Mouse (Mus musculus): ENCODE measurements around the gene Tpm1. TPM values are rescaled to one million over a fixed set of nuclear protein-coding genes. Genes with fewer than 3 reads are reported as not detected.
A peak's percentile ranks its signal among the peaks of the same experiment; 100 is the strongest.

Tpm1 gene
- polyA plus RNA-seq, 1 experiment from 2014 or later = 818 TPM

- Histone ChIP-seq H3K9me3 (no peaks in the 10 kb centered on the region), H3K4me3 (no peak overlapping the region), H3K4me2 (no peak overlapping the region), H3K27me3 (no peaks in the 10 kb centered on the region), H3K36me3 (no peaks in the 10 kb centered on the region), H3K9ac (no peak overlapping the region), H3K4me1 (peaks cover 15% of the 10 kb centered on the region), H3K27ac (peak overlapping the region; percentile 85)
- ATAC-seq (ENCODE audit: insufficient number of reproducible peaks, insufficient read depth, low FRiP score, low TSS enrichment, low read depth) = 0 out of 2 replicates have a peak, but pooled peaks have one; percentile 26
- WGBS = 16% methylated on average over 7 of the region's 7 CpGs
These were observed 22.4 kb upstream of the Tpm1 start for GRCm38 (mm10) chr9:67071596-67071995.

- Histone ChIP-seq H3K4me2 (no peak overlapping the region), H3K27me3 (no peaks in the 10 kb centered on the region), H3K36me3 (no peaks in the 10 kb centered on the region), H3K27ac (peak overlapping the region; percentile 85), H3K9ac (no peak overlapping the region), H3K4me1 (peaks cover 15% of the 10 kb centered on the region), H3K4me3 (no peak overlapping the region), H3K9me3 (no peaks in the 10 kb centered on the region)
- 0 out of 2 replicates have a peak, but pooled peaks have one; percentile 56 for ATAC-seq (ENCODE audit: insufficient number of reproducible peaks, insufficient read depth, low FRiP score, low TSS enrichment, low read depth)
- WGBS = 32% methylated on average over 6 of the region's 6 CpGs
These were observed 21.9 kb upstream of the Tpm1 start for GRCm38 (mm10) chr9:67071103-67071502.

DNA sequence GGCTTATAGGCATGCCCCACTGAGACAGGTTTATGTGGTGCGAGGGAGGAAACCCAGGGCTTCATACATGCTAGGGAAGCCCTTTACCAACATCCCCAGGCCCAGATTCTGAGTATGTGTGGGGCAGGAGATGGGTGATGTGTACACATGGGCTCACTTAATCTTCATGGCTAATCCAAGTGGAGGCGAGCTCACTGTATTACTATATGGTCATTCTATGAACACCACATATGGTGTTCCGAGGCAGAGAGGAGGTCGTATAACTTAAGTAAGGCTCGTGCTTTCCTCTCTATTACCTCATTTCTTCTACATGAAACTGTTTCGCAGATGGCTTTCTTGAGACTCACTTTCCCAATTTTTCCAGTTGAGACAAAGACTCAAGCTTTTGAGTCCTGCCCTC, 17.4 kb upstream of the Tpm1 start:
- Histone ChIP-seq H3K4me1 (peaks cover 8% of the 10 kb centered on the region), H3K4me2 (no peak overlapping the region), H3K36me3 (no peaks in the 10 kb centered on the region), H3K27ac (no peak overlapping the region), H3K9me3 (no peaks in the 10 kb centered on the region), H3K9ac (no peak overlapping the region), H3K4me3 (no peak overlapping the region), H3K27me3 (no peaks in the 10 kb centered on the region)
- ATAC-seq (ENCODE audit: insufficient number of reproducible peaks, insufficient read depth, low FRiP score, low TSS enrichment, low read depth) = no peak
- 82% methylated on average over 6 of the region's 6 CpGs for WGBS

GRCm38 (mm10) chr9:67059714-67060113, 10.5 kb upstream of the Tpm1 start:
- WGBS = 78% methylated on average over 12 of the region's 12 CpGs
- H3K4me1 ChIP-seq = peaks cover 6% of the 10 kb centered on the region; the same call in 1 of the 2 replicates
- no peak overlapping the region for H3K4me2 ChIP-seq
- no peaks in the 10 kb centered on the region for H3K27me3 ChIP-seq
- no peaks in the 10 kb centered on the region for H3K36me3 ChIP-seq
- no peak overlapping the region for H3K27ac ChIP-seq
- H3K9me3 ChIP-seq = no peaks in the 10 kb centered on the region
- H3K4me3 ChIP-seq = no peak overlapping the region
- ATAC-seq (ENCODE audit: insufficient number of reproducible peaks, insufficient read depth, low FRiP score, low TSS enrichment, low read depth) = no peak
- no peak overlapping the region for H3K9ac ChIP-seq

- ATAC-seq (ENCODE audit: insufficient number of reproducible peaks, insufficient read depth, low FRiP score, low TSS enrichment, low read depth) = 0 out of 2 replicates have a peak, but pooled peaks have one; percentile 26
- 59% methylated on average over 6 of the region's 6 CpGs for WGBS
- no peaks in the 10 kb centered on the region for H3K9me3 ChIP-seq
These were observed 9.2 kb upstream of the Tpm1 start for GRCm38 (mm10) chr9:67058366-67058765.

DNA sequence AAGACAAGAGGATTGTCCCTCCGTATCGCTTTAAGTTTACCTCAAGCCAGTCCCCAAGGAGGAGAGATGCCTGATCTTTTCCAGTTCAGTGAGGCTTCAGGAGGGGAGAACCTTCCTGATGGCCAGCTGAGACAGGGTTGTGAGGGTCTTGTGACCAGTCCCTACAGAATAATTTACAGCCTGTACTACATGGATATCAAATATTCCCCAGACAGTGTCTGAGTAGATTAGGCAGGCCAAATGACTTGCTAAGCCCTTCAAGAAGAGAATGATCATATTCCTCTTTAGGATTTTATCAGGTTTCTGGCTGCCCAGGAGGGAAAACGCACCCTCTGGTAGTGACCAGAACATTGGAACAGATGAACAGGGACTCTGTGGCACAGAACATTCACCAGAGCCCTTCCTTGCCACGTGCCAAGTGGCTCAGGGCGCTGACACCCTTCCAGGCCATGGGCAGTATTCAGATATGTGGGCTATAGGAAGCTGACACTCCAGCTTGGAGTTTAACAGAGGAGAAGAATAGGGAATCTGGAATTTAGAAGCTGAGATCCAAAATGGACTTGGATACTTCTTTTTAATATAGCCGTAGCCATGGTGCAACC, 1.6 kb upstream of the Tpm1 start:
- Histone ChIP-seq H3K4me3 (no peak overlapping the region), H3K27me3 (0 out of 2 replicates have a peak, but pooled peaks cover 3% of the 10 kb centered on the region), H3K4me1 (peaks cover 39% of the 10 kb centered on the region), H3K36me3 (peaks cover 3% of the 10 kb centered on the region; the same call in 1 of the 2 replicates), H3K9ac (no peak overlapping the region), H3K27ac (peak overlapping the region; percentile 49), H3K4me2 (no peak overlapping the region), H3K9me3 (no peaks in the 10 kb centered on the region)
- no peak for ATAC-seq (ENCODE audit: insufficient number of reproducible peaks, insufficient read depth, low FRiP score, low TSS enrichment, low read depth)
- WGBS = 57% methylated on average over 6 of the region's 6 CpGs

More at GRCm38 (mm10) chr9:67058366-67058765, 9.2 kb upstream of the Tpm1 start:
- Histone ChIP-seq H3K9ac (no peak overlapping the region), H3K4me3 (no peak overlapping the region), H3K27ac (no peak overlapping the region), H3K36me3 (no peaks in the 10 kb centered on the region), H3K4me2 (no peak overlapping the region), H3K4me1 (peaks cover 6% of the 10 kb centered on the region; the same call in 1 of the 2 replicates), H3K27me3 (no peaks in the 10 kb centered on the region)

- peak overlapping the region; percentile 92 for H3K4me2 ChIP-seq
- peak overlapping the region; percentile 75 for H3K4me3 ChIP-seq
- peak overlapping the region; percentile 93 for H3K27ac ChIP-seq
- peak overlapping the region; percentile 95 for H3K9ac ChIP-seq
- peaks cover 3% of the 10 kb centered on the region; the same call in 1 of the 2 replicates for H3K36me3 ChIP-seq
- 0 out of 2 replicates have a peak, but pooled peaks cover 3% of the 10 kb centered on the region for H3K27me3 ChIP-seq
- ATAC-seq (ENCODE audit: insufficient number of reproducible peaks, insufficient read depth, low FRiP score, low TSS enrichment, low read depth) = no peak
- no peaks in the 10 kb centered on the region for H3K9me3 ChIP-seq
- WGBS = 13% methylated on average over 7 of the region's 7 CpGs
- peaks cover 44% of the 10 kb centered on the region for H3K4me1 ChIP-seq
These were observed 630 bp upstream of the Tpm1 start for GRCm38 (mm10) chr9:67049836-67050235.

- peaks cover 3% of the 10 kb centered on the region; the same call in 1 of the 2 replicates for H3K36me3 ChIP-seq
- peak overlapping the region; percentile 93 for H3K27ac ChIP-seq
- no peak for ATAC-seq (ENCODE audit: insufficient number of reproducible peaks, insufficient read depth, low FRiP score, low TSS enrichment, low read depth)
- peak overlapping the region; percentile 92 for H3K4me2 ChIP-seq
- H3K9me3 ChIP-seq = no peaks in the 10 kb centered on the region
- under 1% methylated on average over 26 of the region's 26 CpGs for WGBS
- H3K4me3 ChIP-seq = peak overlapping the region; percentile 75
- H3K27me3 ChIP-seq = 0 out of 2 replicates have a peak, but pooled peaks cover 3% of the 10 kb centered on the region
- peaks cover 52% of the 10 kb centered on the region for H3K4me1 ChIP-seq
- H3K9ac ChIP-seq = peak overlapping the region; percentile 95
These were observed 622 bp downstream of the Tpm1 start for GRCm38 (mm10) chr9:67048483-67049085.

DNA sequence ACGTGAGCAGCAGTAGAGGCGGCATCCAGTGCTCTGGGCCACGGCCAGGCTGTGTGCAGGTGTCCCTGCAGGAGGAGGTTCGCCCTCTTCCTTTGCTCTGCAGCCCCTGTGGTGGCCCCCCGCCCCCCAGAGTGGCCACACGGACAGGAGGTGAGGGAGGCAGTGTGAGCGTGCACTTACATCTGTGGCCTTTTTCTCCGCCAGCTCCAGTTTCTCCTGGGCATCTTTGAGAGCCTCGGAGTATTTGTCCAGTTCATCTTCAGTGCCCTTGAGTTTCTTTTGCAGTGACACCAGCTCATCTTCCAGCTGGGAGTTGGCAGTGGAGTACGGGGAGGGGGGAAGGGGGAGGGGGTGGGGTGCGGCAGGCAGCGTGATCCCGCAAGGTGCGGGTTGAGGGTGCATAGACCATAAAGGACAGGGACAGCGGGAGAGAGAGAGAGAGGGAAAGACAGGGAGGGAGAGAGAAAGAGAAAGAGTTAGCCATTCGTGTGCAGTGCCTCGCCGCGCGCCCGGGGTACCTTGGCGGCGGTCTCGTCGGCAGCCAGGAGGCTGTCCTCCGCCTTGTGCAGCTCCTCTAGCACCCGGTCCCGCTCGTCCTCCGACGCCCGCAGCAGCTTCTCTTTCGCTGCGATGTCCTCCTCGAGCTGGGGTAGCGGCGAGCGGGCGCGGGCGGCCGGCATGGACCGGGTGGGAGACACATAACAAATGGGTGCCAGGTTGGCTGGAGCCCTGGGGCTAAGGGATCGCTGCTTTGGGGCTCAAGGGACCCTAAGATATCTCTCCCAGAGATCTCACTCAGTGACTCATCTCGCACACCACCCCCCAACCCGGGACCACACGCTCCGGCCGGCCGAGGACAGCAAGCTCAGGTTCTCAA, 1.4 kb downstream of the Tpm1 start:
- Histone ChIP-seq H3K36me3 (peaks cover 3% of the 10 kb centered on the region; the same call in 1 of the 2 replicates), H3K4me3 (peak overlapping the region; percentile 75), H3K27me3 (0 out of 2 replicates have a peak, but pooled peaks cover 3% of the 10 kb centered on the region), H3K4me2 (peak overlapping the region; percentile 92), H3K4me1 (peaks cover 56% of the 10 kb centered on the region), H3K9me3 (no peaks in the 10 kb centered on the region), H3K27ac (peak overlapping the region; percentile 93), H3K9ac (peak overlapping the region; percentile 95)
- no peak for ATAC-seq (ENCODE audit: insufficient number of reproducible peaks, insufficient read depth, low FRiP score, low TSS enrichment, low read depth)
- 1% methylated on average over 50 of the region's 50 CpGs for WGBS

GRCm38 (mm10) chr9:67046881-67047605, 2.2 kb downstream of the Tpm1 start:
- 0 out of 2 replicates have a peak, but pooled peaks cover 3% of the 10 kb centered on the region for H3K27me3 ChIP-seq
- 5% methylated on average over 15 of the region's 15 CpGs for WGBS
- H3K4me2 ChIP-seq = peak overlapping the region; percentile 92
- peaks cover 3% of the 10 kb centered on the region; the same call in 1 of the 2 replicates for H3K36me3 ChIP-seq
- H3K9me3 ChIP-seq = no peaks in the 10 kb centered on the region
- H3K9ac ChIP-seq = peak overlapping the region; percentile 95
- peak overlapping the region; percentile 93 for H3K27ac ChIP-seq
- H3K4me3 ChIP-seq = peak overlapping the region; percentile 75
- no peak for ATAC-seq (ENCODE audit: insufficient number of reproducible peaks, insufficient read depth, low FRiP score, low TSS enrichment, low read depth)
- H3K4me1 ChIP-seq = peaks cover 64% of the 10 kb centered on the region
